ENCODE assay signal across 14 mouse cellular contexts in genomic region chr1:194950913-194951312, GRCm38 (mm10). TPM values are rescaled to one million over a fixed set of nuclear protein-coding genes. Genes with fewer than 3 reads are reported as not detected.
DNase-seq lines count a peak whose midpoint lies in the region; ATAC-seq and TF ChIP-seq lines count a peak whose summit lies in the region.
"Had no signal": no experiment of that assay in that cellular context is flagged by ENCODE, and none has a peak within 500 bp of the region (broad histone marks: within the 10 kb centered on the region; RNA-seq: fewer than 3 reads in every experiment).

No protein-coding gene starts in this region.

- H3K4me3 ChIP-seq in heart, postnatal 0 days (ENCODE audit: low read depth, low read length): no peak overlapping the region
- H3K4me3 ChIP-seq in lung, postnatal 0 days (ENCODE audit: low read depth, low read length): no peak overlapping the region
- H3K4me3 ChIP-seq in embryonic facial prominence, embryonic 14.5 days (ENCODE audit: low read depth, low read length): no peak overlapping the region
- H3K4me3 ChIP-seq: forebrain, embryonic 10.5 days; lung, embryonic 15.5 days; myocyte had no signal

- no peak overlapping the region for H3K4me2 ChIP-seq in heart, postnatal 0 days (ENCODE audit: low read depth, low read length)
- H3K4me2 ChIP-seq in lung, postnatal 0 days (replicated peaks; ENCODE audit: low read depth, low read length): no peak overlapping the region
- no peak overlapping the region for H3K4me2 ChIP-seq in embryonic facial prominence, embryonic 14.5 days (ENCODE audit: low read depth, low read length)
- H3K4me2 ChIP-seq: heart, embryonic 11.5 days; lung, embryonic 15.5 days had no signal

- H3K9ac ChIP-seq in heart, postnatal 0 days (replicated peaks; ENCODE audit: low read depth, low read length): no peak overlapping the region
- H3K9ac ChIP-seq in lung, postnatal 0 days (replicated peaks; ENCODE audit: low read depth): no peak overlapping the region
- no peak overlapping the region for H3K9ac ChIP-seq in embryonic facial prominence, embryonic 14.5 days (ENCODE audit: low read depth, low read length)
- H3K9ac ChIP-seq: lung, embryonic 15.5 days had no signal

- TF ChIP-seq CTCF in heart, postnatal 0 days (IDR thresholded peaks at IDR 0.05; ENCODE audit: low read depth): peak; percentile 55
- TF ChIP-seq CTCF in lung, postnatal 0 days (IDR thresholded peaks at IDR 0.05): peak; percentile 63

- H3K4me1 ChIP-seq in heart, postnatal 0 days (ENCODE audit: control insufficient read depth, insufficient read depth): no peaks in the 10 kb centered on the region
- no peaks in the 10 kb centered on the region; the same call in 1 of the 2 replicates for H3K4me1 ChIP-seq in lung, postnatal 0 days (ENCODE audit: insufficient read depth, low read depth, low read length)
- H3K4me1 ChIP-seq in embryonic facial prominence, embryonic 14.5 days (ENCODE audit: control insufficient read depth, insufficient read depth, low read length): no peaks in the 10 kb centered on the region
- H3K4me1 ChIP-seq: forebrain, embryonic 10.5 days; lung, embryonic 15.5 days had no signal

- intact Hi-C loops in left cerebral cortex, postnatal 10 days (cut with DNase I): no loop called here

- TF ChIP-seq EP300 in heart, postnatal 0 days (IDR thresholded peaks at IDR 0.05; ENCODE audit: low read depth): no peak
- TF ChIP-seq EP300 in lung, postnatal 0 days (IDR thresholded peaks at IDR 0.05): peak; percentile 43

- 30% methylated on average over 2 of the region's 2 CpGs for WGBS in heart, postnatal 0 days
- 49% methylated on average over 2 of the region's 2 CpGs for WGBS in lung, postnatal 0 days
- WGBS in embryonic facial prominence, embryonic 14.5 days: 42% methylated on average over 2 of the region's 2 CpGs

- H3K9me3 ChIP-seq in heart, postnatal 0 days (replicated peaks; ENCODE audit: control insufficient read depth, low read length): no peaks in the 10 kb centered on the region
- no peaks in the 10 kb centered on the region for H3K9me3 ChIP-seq in lung, postnatal 0 days (ENCODE audit: low read length)
- H3K9me3 ChIP-seq in embryonic facial prominence, embryonic 14.5 days (ENCODE audit: control insufficient read depth, low read length): no peaks in the 10 kb centered on the region
- H3K9me3 ChIP-seq: forebrain, embryonic 10.5 days; lung, embryonic 15.5 days had no signal

- no peak for ATAC-seq in heart, postnatal 0 days (ENCODE audit: insufficient read depth, low read depth)
- peak; percentile 38 for ATAC-seq in lung, postnatal 0 days
- no peak for ATAC-seq in embryonic facial prominence, embryonic 14.5 days (ENCODE audit: low read depth)
- ATAC-seq: inflammation-experienced regulatory T-cells, adult 6 months had no signal

- H3K36me3 ChIP-seq in heart, postnatal 0 days (replicated peaks; ENCODE audit: control insufficient read depth, insufficient read depth, low read length): no peaks in the 10 kb centered on the region; the same call in none of the 2 replicates
- H3K36me3 ChIP-seq in lung, postnatal 0 days (ENCODE audit: insufficient read depth, low read length): no peaks in the 10 kb centered on the region
- H3K36me3 ChIP-seq in embryonic facial prominence, embryonic 14.5 days (ENCODE audit: control insufficient read depth, insufficient read depth, low read length): no peaks in the 10 kb centered on the region
- H3K36me3 ChIP-seq: forebrain, embryonic 10.5 days; lung, embryonic 15.5 days had no signal

- DNase-seq in adrenal gland, adult (ENCODE audit: inconsistent age in 2 of 2, low spot score in 1 of 2): peak; percentile 21 to 79
- DNase-seq in adrenal gland, postnatal 25 days: no peak
- DNase-seq in heart, postnatal 0 days (ENCODE audit: low spot score): peak; percentile 56
- no peak for DNase-seq in heart, adult 9 months (ENCODE audit: low spot score in 2 of 2)
- peak; percentile 59 for DNase-seq in lung, postnatal 0 days (ENCODE audit: low spot score)
- DNase-seq in lung, postnatal 4 days: no peak
- peak; percentile 55 for DNase-seq in embryonic facial prominence, embryonic 14.5 days (ENCODE audit: low spot score)
- DNase-seq in left cerebral cortex, postnatal 10 days (ENCODE audit: extremely low spot score in 1 of 2, low spot score in 2 of 2): no peak
- DNase-seq: cerebellum, adult 2 months had no signal

- no peaks in the 10 kb centered on the region for H3K27me3 ChIP-seq in heart, postnatal 0 days (ENCODE audit: control insufficient read depth, insufficient read depth, low read length)
- H3K27me3 ChIP-seq in lung, postnatal 0 days (replicated peaks; ENCODE audit: insufficient read depth, low read length): no peaks in the 10 kb centered on the region
- no peaks in the 10 kb centered on the region for H3K27me3 ChIP-seq in embryonic facial prominence, embryonic 14.5 days (replicated peaks; ENCODE audit: control insufficient read depth, insufficient read depth, low read length)
- H3K27me3 ChIP-seq: lung, embryonic 15.5 days had no signal

- H3K27ac ChIP-seq in heart, postnatal 0 days (ENCODE audit: low read depth): no peak overlapping the region
- no peak overlapping the region for H3K27ac ChIP-seq in lung, postnatal 0 days (ENCODE audit: low read length)
- H3K27ac ChIP-seq in embryonic facial prominence, embryonic 14.5 days (replicated peaks; ENCODE audit: low read depth, low read length): no peak overlapping the region
- H3K27ac ChIP-seq: forebrain, embryonic 10.5 days; lung, embryonic 15.5 days had no signal

RNA-seq across cellular contexts. Expression of gene Cd34, which starts 12.3 kb away (rescaled TPM):
- total RNA-seq in adrenal gland, postnatal 25 days (2021): 43.8 and 51.0 TPM in 2 replicates
- total RNA-seq in heart, postnatal 0 days (2014; rRNA removed; ENCODE audit: low replicate concordance): 173 and 187 TPM in 2 replicates
- polyA plus RNA-seq in heart, postnatal 0 days (2015; fragmentation: Nextera tagmentation; extraction: Ambion mirVana): 116 and 128 TPM in 2 replicates
- 189 and 199 TPM in 2 replicates for polyA plus RNA-seq in lung, postnatal 0 days (2015; fragmentation: Nextera tagmentation; extraction: Ambion mirVana)
- polyA plus RNA-seq in embryonic facial prominence, embryonic 14.5 days (2014; fragmentation: Nextera tagmentation; extraction: Ambion mirVana): 132 and 137 TPM in 2 replicates
- 10 to 100 TPM; 29.1 to 29.2 TPM for total RNA-seq in left cerebral cortex, postnatal 10 days (2021)

Comparison
In these comparisons a context has a peak if more than half of its experiments do, and no peak if none do; other contexts are left out.
1. DNase-seq: peak in adrenal gland, adult (2 of 2), heart, postnatal 0 days (single experiment), lung, postnatal 0 days (single experiment) and embryonic facial prominence, embryonic 14.5 days (single experiment); none in adrenal gland, postnatal 25 days (single experiment), heart, adult 9 months (0 of 2), lung, postnatal 4 days (0 of 2) and left cerebral cortex, postnatal 10 days (0 of 2).